Mouse (Mus musculus) hindbrain, embryonic 13.5 days (tissue): ENCODE data around the gene Gm9844. TPM values are rescaled to one million over a fixed set of nuclear protein-coding genes. Genes with fewer than 3 reads are reported as not detected.

Source experiments
- ATAC-seq: fragments of 200-750 bp; cut with Nextera tagmentation; 2 replicates; pipeline ENCODE4 v1.8.0; 2017; ENCODE audit warnings: moderate TSS enrichment; ENCODE audit not compliant: low FRiP score
- H3K27ac ChIP-seq: fragments of 300-500 bp; sonication (generic); 2 replicates; pipeline ENCODE4 v1.5.1; 2015; ENCODE audit warnings: inconsistent platforms, mild to moderate bottlenecking, moderate library complexity
- H3K27me3 ChIP-seq: fragments of 300-500 bp; sonication (generic); 2 replicates; pipeline ENCODE4 v1.6.1; 2015; ENCODE audit warnings: mild to moderate bottlenecking, inconsistent platforms
- H3K36me3 ChIP-seq: fragments of 300-500 bp; sonication (generic); 2 replicates; pipeline ENCODE4 v1.6.1; 2015; ENCODE audit warnings: mild to moderate bottlenecking, inconsistent platforms
- H3K4me1 ChIP-seq: fragments of 300-500 bp; sonication (generic); replicated peaks from 2 replicates; pipeline ENCODE4 v1.6.1; 2015; ENCODE audit warnings: inconsistent platforms
- H3K4me2 ChIP-seq: fragments of 300-500 bp; sonication (generic); 2 replicates; pipeline ENCODE4 v1.6.1; 2015; ENCODE audit warnings: inconsistent platforms, mild to moderate bottlenecking, moderate library complexity
- H3K4me3 ChIP-seq: fragments of 300-500 bp; sonication (generic); 2 replicates; pipeline ENCODE4 v1.5.1; 2015; ENCODE audit warnings: mild to moderate bottlenecking, inconsistent platforms
- H3K9ac ChIP-seq: fragments of 300-500 bp; sonication (generic); 2 replicates; pipeline ENCODE4 v1.6.1; 2015; ENCODE audit warnings: mild to moderate bottlenecking, inconsistent platforms
- H3K9me3 ChIP-seq: fragments of 300-500 bp; sonication (generic); 2 replicates; pipeline ENCODE4 v1.6.1; 2016; ENCODE audit warnings: inconsistent platforms
- WGBS: fragments of 180-500 bp; shearing (Covaris S2); methylation state at CpG from one replicate; pipeline ENCODE4 v1.1.7; 2015; 5-methylcytosine and 5-hydroxymethylcytosine counted together
- polyA plus RNA-seq: library from polyadenylated mRNA; unstranded; fragments of >200 nt; fragmentation: Nextera tagmentation; extraction: Ambion mirVana; gene quantifications from 2 replicates; pipeline ENCODE4 v1.2.1, GENCODE M21; 2015

The Gm9844 gene
- polyA plus RNA-seq, 1 experiment from 2014 or later, result 38.4 TPM

GRCm38 (mm10) chr7:24904936-24905335, 42.9 kb downstream of the Gm9844 start:
- 12% methylated on average over 3 of the region's 3 CpGs for WGBS
- Histone ChIP-seq H3K27me3 (no peaks in the 10 kb centered on the region), H3K9me3 (no peaks in the 10 kb centered on the region), H3K9ac (peak overlapping the region; percentile 86), H3K27ac (peak overlapping the region; percentile 88), H3K4me3 (peak overlapping the region; percentile 62), H3K4me1 (peaks cover 52% of the 10 kb centered on the region), H3K36me3 (peaks cover 21% of the 10 kb centered on the region), H3K4me2 (peak overlapping the region; percentile 73)
- no peak for ATAC-seq

GRCm38 (mm10) chr7:24906551-24906950, 44.5 kb downstream of the Gm9844 start:
- Histone ChIP-seq H3K4me2 (no peak overlapping the region), H3K27ac (no peak overlapping the region)
- 48% methylated on average over 6 of the region's 6 CpGs for WGBS

GRCm38 (mm10) chr7:24907211-24907748, 45.3 kb downstream of the Gm9844 start:
- no peaks in the 10 kb centered on the region for H3K27me3 ChIP-seq
- no peak overlapping the region for H3K4me2 ChIP-seq
- no peaks in the 10 kb centered on the region for H3K9me3 ChIP-seq
- no peak for ATAC-seq
- H3K9ac ChIP-seq, result peak overlapping the region; percentile 47
- no peak overlapping the region for H3K27ac ChIP-seq
- 42% methylated on average over 13 of the region's 13 CpGs for WGBS
- H3K4me1 ChIP-seq, result peaks cover 47% of the 10 kb centered on the region
- H3K4me3 ChIP-seq, result no peak overlapping the region
- H3K36me3 ChIP-seq, result peaks cover 28% of the 10 kb centered on the region

More at GRCm38 (mm10) chr7:24906551-24906950, 44.5 kb downstream of the Gm9844 start:
- H3K4me1 ChIP-seq, result peaks cover 52% of the 10 kb centered on the region
- H3K27me3 ChIP-seq, result no peaks in the 10 kb centered on the region
- peaks cover 21% of the 10 kb centered on the region for H3K36me3 ChIP-seq
- no peak for ATAC-seq
- peak overlapping the region; percentile 86 for H3K9ac ChIP-seq
- H3K9me3 ChIP-seq, result no peaks in the 10 kb centered on the region
- no peak overlapping the region for H3K4me3 ChIP-seq

Other genes starting within 250 kb of the Gm9844 start
- not detected in 2 replicates for gene Lypd3, start 225.7 kb upstream of the Gm9844 start, polyA plus RNA-seq
- not detected in 2 replicates for gene Tex101, start 185.5 kb upstream of the Gm9844 start, polyA plus RNA-seq
- not detected in 2 replicates for gene BC049730, start 153.0 kb upstream of the Gm9844 start, polyA plus RNA-seq
- gene Gm4763, start 135.3 kb upstream of the Gm9844 start, polyA plus RNA-seq, result not detected in 2 replicates
- gene Cd177, start 101.9 kb upstream of the Gm9844 start, polyA plus RNA-seq, result 0.17 TPM in 1 of 2 replicates, not detected in the other
- 0.31 TPM in 1 of 2 replicates, not detected in the other for gene Ceacam10, start 85.0 kb upstream of the Gm9844 start, polyA plus RNA-seq
- gene Lypd4, start 7.7 kb downstream of the Gm9844 start, polyA plus RNA-seq, result not detected in 2 replicates
- gene Dmrtc2, start 7.8 kb downstream of the Gm9844 start, polyA plus RNA-seq, result 0.19 and 0.26 TPM in 2 replicates
- 1,307 and 1,338 TPM in 2 replicates for gene Rps19, start 22.2 kb downstream of the Gm9844 start, polyA plus RNA-seq
- gene Cd79a, start 35.2 kb downstream of the Gm9844 start, polyA plus RNA-seq, result 0.35 and 0.38 TPM in 2 replicates
- 56.0 and 56.4 TPM in 2 replicates for gene Arhgef1, start 40.7 kb downstream of the Gm9844 start, polyA plus RNA-seq
- 5.1 and 5.8 TPM in 2 replicates for gene Gm4881, start 82.3 kb downstream of the Gm9844 start, polyA plus RNA-seq
- 220 and 226 TPM in 2 replicates for gene Rabac1, start 110.5 kb downstream of the Gm9844 start, polyA plus RNA-seq
- gene Atp1a3, start 143.7 kb downstream of the Gm9844 start, polyA plus RNA-seq, result 253 and 258 TPM in 2 replicates
- gene Grik5, start 210.1 kb downstream of the Gm9844 start, polyA plus RNA-seq, result 16.1 and 18.0 TPM in 2 replicates
- 33.8 and 34.0 TPM in 2 replicates for gene Zfp574, start 210.4 kb downstream of the Gm9844 start, polyA plus RNA-seq